ENCODE assay signal across 8 mouse cellular contexts in the genomic region with DNA sequence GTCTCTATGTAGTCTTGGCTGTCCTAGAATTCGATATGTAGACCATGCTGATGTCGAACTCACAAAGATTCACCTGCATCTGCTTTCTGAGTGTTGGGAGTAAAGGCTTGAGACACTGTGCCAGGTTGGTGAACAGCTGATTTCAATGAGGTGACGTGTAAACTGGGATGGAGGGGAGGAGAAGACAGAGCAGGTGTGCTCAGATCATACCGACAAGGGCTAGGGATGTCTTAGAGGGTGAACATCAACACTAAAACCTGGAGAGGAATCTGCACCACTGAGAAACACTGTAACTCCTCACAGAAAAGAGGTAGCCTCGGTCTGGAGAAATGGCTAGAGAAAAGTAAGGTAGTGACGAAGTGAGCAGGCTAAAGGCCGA. TPM values are rescaled to one million over a fixed set of nuclear protein-coding genes. Genes with fewer than 3 reads are reported as not detected.
DNase-seq lines count a peak whose midpoint lies in the region; ATAC-seq and TF ChIP-seq lines count a peak whose summit lies in the region.

No protein-coding gene starts in this region.

- no peak for DNase-seq in cerebellum, adult 2 months
- DNase-seq in cerebellum, postnatal 25 days, result no peak
- DNase-seq in testis, postnatal 10 days (ENCODE audit: low spot score), result no peak
- DNase-seq in liver, embryonic 11.5 days (ENCODE audit: low spot score), result no peak
- no peak for DNase-seq in left cerebral cortex, postnatal 10 days (ENCODE audit: extremely low spot score in 1 of 2, low spot score in 2 of 2)
- no peak for DNase-seq in left cerebral cortex, postnatal 36 days (ENCODE audit: low spot score in 2 of 2)

- intact Hi-C loops in left cerebral cortex, postnatal 10 days (cut with DNase I), result no loop called here
- intact Hi-C loops in left cerebral cortex, postnatal 36 days (cut with DNase I), result loop anchor here (2.0 kb wide), 1 partner anchor 25 kb away; a partner anchor contains a TSS

- peak overlapping the region; percentile 78 for H3K4me2 ChIP-seq in liver, embryonic 11.5 days

- H3K9me3 ChIP-seq in liver, embryonic 11.5 days (ENCODE audit: control insufficient read depth, low read length), result peaks cover 2% of the 10 kb centered on the region; the same call in 1 of the 2 replicates

- peak overlapping the region; percentile 80 for H3K4me3 ChIP-seq in cerebellum, adult 2 months (replicated peaks; ENCODE audit: insufficient read depth, low read depth, low read length)
- peak overlapping the region; percentile 88 for H3K4me3 ChIP-seq in testis, adult 2 months (ENCODE audit: control insufficient read depth, low read depth, low read length)
- peak overlapping the region; percentile 79 for H3K4me3 ChIP-seq in liver, embryonic 11.5 days (ENCODE audit: low read depth, low read length)

- H3K27ac ChIP-seq in cerebellum, adult 2 months (ENCODE audit: insufficient read depth, low read length), result peak overlapping the region; percentile 2; the same call in 1 of the 2 replicates
- H3K27ac ChIP-seq in testis, adult 2 months (ENCODE audit: control insufficient read depth, insufficient read depth, low read depth, low read length), result peak overlapping the region; percentile 73
- H3K27ac ChIP-seq in liver, embryonic 11.5 days (ENCODE audit: low read depth, low read length), result peak overlapping the region; percentile 90

- peak overlapping the region; percentile 81 for H3K9ac ChIP-seq in liver, embryonic 11.5 days (ENCODE audit: low read depth, low read length)

- no peaks in the 10 kb centered on the region for H3K27me3 ChIP-seq in cerebellum, adult 2 months (ENCODE audit: control insufficient read depth, insufficient read depth, low read length)
- H3K27me3 ChIP-seq in testis, adult 2 months (ENCODE audit: control insufficient read depth, insufficient read depth, low read length), result no peaks in the 10 kb centered on the region
- H3K27me3 ChIP-seq in liver, embryonic 11.5 days (replicated peaks; ENCODE audit: control insufficient read depth, insufficient read depth, low read length), result no peaks in the 10 kb centered on the region

- 6% methylated on average over 7 of the region's 7 CpGs for WGBS in cerebellum, adult 2 months
- WGBS in liver, embryonic 11.5 days, result 11% methylated on average over 7 of the region's 7 CpGs

- H3K4me1 ChIP-seq in cerebellum, adult 2 months (ENCODE audit: control insufficient read depth, insufficient read depth, low read length), result no peaks in the 10 kb centered on the region
- H3K4me1 ChIP-seq in testis, adult 2 months (ENCODE audit: control insufficient read depth, insufficient read depth, low read length), result peaks cover 9% of the 10 kb centered on the region
- peaks cover 8% of the 10 kb centered on the region for H3K4me1 ChIP-seq in liver, embryonic 11.5 days (replicated peaks; ENCODE audit: control insufficient read depth, insufficient read depth, low read length)

- H3K36me3 ChIP-seq in testis, adult 2 months (ENCODE audit: control insufficient read depth, insufficient read depth, low read length), result no peaks in the 10 kb centered on the region; the same call in 1 of the 2 replicates
- peaks cover 20% of the 10 kb centered on the region for H3K36me3 ChIP-seq in liver, embryonic 11.5 days (ENCODE audit: control insufficient read depth, insufficient read depth, low read length)

- no peak for TF ChIP-seq POLR2A in cerebellum, adult 2 months (IDR thresholded peaks at IDR 0.05; ENCODE audit: borderline replicate concordance, insufficient read depth, low read length)
- no peak for TF ChIP-seq POLR2A in testis, adult 2 months (IDR thresholded peaks at IDR 0.05; ENCODE audit: control insufficient read depth, low read depth, low read length)

- ATAC-seq in liver, embryonic 11.5 days (replicated peaks; ENCODE audit: low FRiP score), result peak; percentile 16
- no peak for ATAC-seq in granulocyte monocyte progenitor cell, adult 5-6 weeks (replicated peaks; ENCODE audit: poor library complexity, severe bottlenecking)

- no peak for TF ChIP-seq CTCF in cerebellum, adult 2 months (IDR thresholded peaks at IDR 0.05; ENCODE audit: borderline replicate concordance, insufficient read depth, low read depth, low read length)
- TF ChIP-seq CTCF in testis, adult 2 months (IDR thresholded peaks at IDR 0.05; ENCODE audit: control insufficient read depth, insufficient read depth, insufficient replicate concordance, low read depth, low read length), result no peak

RNA-seq across cellular contexts. Expression of a gene that starts 0.4 kb away (rescaled TPM):
- polyA plus RNA-seq in cerebellum, adult 2 months (2012; rRNA removed), result 58.0 and 61.6 TPM in 2 replicates
- polyA plus RNA-seq in testis, adult 2 months (2012; rRNA removed), result 7.1 and 7.4 TPM in 2 replicates
- 45.4 and 50.9 TPM in 2 replicates for polyA plus RNA-seq in liver, embryonic 11.5 days (2014; fragmentation: Nextera tagmentation; extraction: Ambion mirVana)
- 18.4 and 19.0 TPM in 2 replicates for total RNA-seq in granulocyte monocyte progenitor cell, adult 5-6 weeks (2014; fragmentation: Nextera tagmentation)
- total RNA-seq in granulocyte monocyte progenitor cell, adult 5-6 weeks (2017), result 9.5 and 18.2 TPM in 2 replicates
- 10 to 100 TPM; 20.2 to 21.3 TPM for total RNA-seq in left cerebral cortex, postnatal 10 days (2021)
- 10 to 100 TPM; 25.9 to 30.1 TPM for total RNA-seq in left cerebral cortex, postnatal 36 days (2021)

RNA-seq across cellular contexts. Expression of a gene that starts 12.1 kb away (rescaled TPM):
- 19.2 and 22.4 TPM in 2 replicates for polyA plus RNA-seq in cerebellum, adult 2 months (2012; rRNA removed)
- 34.2 and 36.6 TPM in 2 replicates for polyA plus RNA-seq in testis, adult 2 months (2012; rRNA removed)
- polyA plus RNA-seq in liver, embryonic 11.5 days (2014; fragmentation: Nextera tagmentation; extraction: Ambion mirVana), result 70.5 and 74.1 TPM in 2 replicates
- total RNA-seq in granulocyte monocyte progenitor cell, adult 5-6 weeks (2014; fragmentation: Nextera tagmentation), result 8.9 and 10.1 TPM in 2 replicates
- 7.5 and 8.4 TPM in 2 replicates for total RNA-seq in granulocyte monocyte progenitor cell, adult 5-6 weeks (2017)
- total RNA-seq in left cerebral cortex, postnatal 10 days (2021), result 10 to 100 TPM; 45.6 to 47.0 TPM
- 10 to 100 TPM; 22.8 to 24.7 TPM for total RNA-seq in left cerebral cortex, postnatal 36 days (2021)

RNA-seq across cellular contexts. Expression of a gene that starts 23.9 kb away (rescaled TPM):
- 41.0 and 44.6 TPM in 2 replicates for polyA plus RNA-seq in cerebellum, adult 2 months (2012; rRNA removed)
- 5.4 and 6.2 TPM in 2 replicates for polyA plus RNA-seq in testis, adult 2 months (2012; rRNA removed)
- polyA plus RNA-seq in liver, embryonic 11.5 days (2014; fragmentation: Nextera tagmentation; extraction: Ambion mirVana), result 20.5 and 21.5 TPM in 2 replicates
- 11.3 and 11.6 TPM in 2 replicates for total RNA-seq in granulocyte monocyte progenitor cell, adult 5-6 weeks (2014; fragmentation: Nextera tagmentation)
- total RNA-seq in granulocyte monocyte progenitor cell, adult 5-6 weeks (2017), result 20.0 and 20.9 TPM in 2 replicates
- total RNA-seq in left cerebral cortex, postnatal 10 days (2021), result 10 to 100 TPM; 18.2 to 19.3 TPM
- total RNA-seq in left cerebral cortex, postnatal 36 days (2021), result 10 to 100 TPM; 21.6 to 31.7 TPM

RNA-seq across cellular contexts. Expression of a gene that starts 23.9 kb away (rescaled TPM):
- polyA plus RNA-seq in cerebellum, adult 2 months (2012; rRNA removed), result 120 and 128 TPM in 2 replicates
- polyA plus RNA-seq in testis, adult 2 months (2012; rRNA removed), result 529 TPM in 2 replicates
- 20.0 and 24.1 TPM in 2 replicates for polyA plus RNA-seq in liver, embryonic 11.5 days (2014; fragmentation: Nextera tagmentation; extraction: Ambion mirVana)
- total RNA-seq in granulocyte monocyte progenitor cell, adult 5-6 weeks (2014; fragmentation: Nextera tagmentation), result 21.5 and 25.7 TPM in 2 replicates
- 5.1 and 13.4 TPM in 2 replicates for total RNA-seq in granulocyte monocyte progenitor cell, adult 5-6 weeks (2017)
- total RNA-seq in left cerebral cortex, postnatal 10 days (2021), result 100 to 1,000 TPM; 111 to 119 TPM
- total RNA-seq in left cerebral cortex, postnatal 36 days (2021), result 100 to 1,000 TPM; 138 to 146 TPM

RNA-seq across cellular contexts. Expression of a gene that starts 25.5 kb away (rescaled TPM):
- polyA plus RNA-seq in cerebellum, adult 2 months (2012; rRNA removed), result 261 and 276 TPM in 2 replicates
- 211 and 215 TPM in 2 replicates for polyA plus RNA-seq in testis, adult 2 months (2012; rRNA removed)
- 72.5 and 72.9 TPM in 2 replicates for polyA plus RNA-seq in liver, embryonic 11.5 days (2014; fragmentation: Nextera tagmentation; extraction: Ambion mirVana)
- 38.3 and 68.0 TPM in 2 replicates for total RNA-seq in granulocyte monocyte progenitor cell, adult 5-6 weeks (2014; fragmentation: Nextera tagmentation)
- 35.5 and 52.0 TPM in 2 replicates for total RNA-seq in granulocyte monocyte progenitor cell, adult 5-6 weeks (2017)
- total RNA-seq in left cerebral cortex, postnatal 10 days (2021), result 100 to 1,000 TPM; 151 to 153 TPM
- 100 to 1,000 TPM; 184 to 202 TPM for total RNA-seq in left cerebral cortex, postnatal 36 days (2021)

Comparison
In these comparisons a context has a peak if more than half of its experiments do, and no peak if none do; other contexts are left out.
1. H3K27ac ChIP-seq: peak in every context shown above with its lines; median percentile 90 in liver, embryonic 11.5 days; 73 in testis, adult 2 months; 2 in cerebellum, adult 2 months.